Mouse (Mus musculus) kidney, embryonic 16.5 days (tissue): Measurements from ENCODE around the gene Tmem269. TPM values are rescaled to one million over a fixed set of nuclear protein-coding genes. Genes with fewer than 3 reads are reported as not detected.
A peak's percentile ranks its signal among the peaks of the same experiment; 100 is the strongest.

Source experiments
- ATAC-seq: fragments of 200-750 bp; cut with Nextera tagmentation; 2 replicates; pipeline ENCODE4 v1.8.0; 2017; ENCODE audit warnings: moderate TSS enrichment; ENCODE audit not compliant: low FRiP score, low TSS enrichment
- H3K27ac ChIP-seq: fragments of 300-500 bp; sonication (generic); 2 replicates; pipeline ENCODE4 v1.5.1; 2014; ENCODE audit warnings: low read length
- H3K27me3 ChIP-seq: fragments of 300-500 bp; sonication (generic); 2 replicates; pipeline ENCODE4 v1.6.1; 2014; ENCODE audit warnings: low read length, control low read depth, mixed read lengths; ENCODE audit not compliant: insufficient read depth
- H3K36me3 ChIP-seq: fragments of 300-500 bp; sonication (generic); 2 replicates; pipeline ENCODE4 v1.6.1; 2014; ENCODE audit warnings: low read length, control low read depth, mixed read lengths; ENCODE audit not compliant: insufficient read depth
- H3K4me1 ChIP-seq: fragments of 300-500 bp; sonication (generic); 2 replicates; pipeline ENCODE4 v1.6.1; 2014; ENCODE audit warnings: low read length, control low read depth, mixed read lengths; ENCODE audit not compliant: insufficient read depth
- H3K4me2 ChIP-seq: fragments of 300-500 bp; sonication (generic); replicated peaks from 2 replicates; pipeline ENCODE4 v1.6.1; 2014; ENCODE audit warnings: low read depth, low read length
- H3K4me3 ChIP-seq: fragments of 300-500 bp; sonication (generic); 2 replicates; pipeline ENCODE4 v1.5.1; 2014; ENCODE audit warnings: mild to moderate bottlenecking, low read length
- H3K9ac ChIP-seq: fragments of 300-500 bp; sonication (generic); replicated peaks from 2 replicates; pipeline ENCODE4 v1.6.1; 2014; ENCODE audit warnings: low read length
- H3K9me3 ChIP-seq: fragments of 300-500 bp; sonication (generic); 2 replicates; pipeline ENCODE4 v1.6.1; 2016; ENCODE audit warnings: low read length, control low read depth
- WGBS: fragments of 180-500 bp; shearing (Covaris S2); extraction: QIAGEN DNeasy Blood & Tissue Kit; methylation state at CpG from one replicate; pipeline ENCODE4 v1.1.7; 2014; 5-methylcytosine and 5-hydroxymethylcytosine counted together
- polyA plus RNA-seq: library from polyadenylated mRNA; unstranded; fragments of >200 nt; fragmentation: Nextera tagmentation; extraction: Ambion mirVana; gene quantifications from 2 replicates; pipeline ENCODE4 v1.2.1, GENCODE M21; 2015

Tmem269 gene
- not detected in 2 replicates for polyA plus RNA-seq

- H3K4me3 ChIP-seq: no peak within 1 kb of the TSS
- H3K9ac ChIP-seq: no peak within 1 kb of the TSS
- H3K36me3 ChIP-seq: no peaks in the 10 kb centered on the region
- peak; percentile 61 for ATAC-seq
- H3K9me3 ChIP-seq: no peaks in the 10 kb centered on the region
- peaks cover 15% of the 10 kb centered on the region for H3K4me1 ChIP-seq
- no peak within 1 kb of the TSS for H3K4me2 ChIP-seq
- no peaks in the 10 kb centered on the region for H3K27me3 ChIP-seq
- WGBS: 11% methylated on average over 11 of the region's 11 CpGs
- no peak within 1 kb of the TSS for H3K27ac ChIP-seq
Measured at GRCm38 (mm10) chr4:119218169-119218568, at the start of gene Tmem269. Gene Tmem269, minus strand, starts transcription at chr4:119218217.

GRCm38 (mm10) chr4:119266606-119267005, 48.6 kb upstream of the Tmem269 start:
- no peaks in the 10 kb centered on the region for H3K9me3 ChIP-seq
- H3K9ac ChIP-seq: no peak overlapping the region
- no peak overlapping the region for H3K4me3 ChIP-seq
- 0 out of 2 replicates have a peak, but pooled peaks cover 3% of the 10 kb centered on the region for H3K4me1 ChIP-seq
- no peak for ATAC-seq
- no peaks in the 10 kb centered on the region for H3K27me3 ChIP-seq
- H3K4me2 ChIP-seq: no peak overlapping the region
- H3K36me3 ChIP-seq: peaks cover 17% of the 10 kb centered on the region
- 64% methylated on average over 13 of the region's 13 CpGs for whole genome bisulfite sequencing
- peak overlapping the region; percentile 39; the same call in 1 of the 2 replicates for H3K27ac ChIP-seq

DNA sequence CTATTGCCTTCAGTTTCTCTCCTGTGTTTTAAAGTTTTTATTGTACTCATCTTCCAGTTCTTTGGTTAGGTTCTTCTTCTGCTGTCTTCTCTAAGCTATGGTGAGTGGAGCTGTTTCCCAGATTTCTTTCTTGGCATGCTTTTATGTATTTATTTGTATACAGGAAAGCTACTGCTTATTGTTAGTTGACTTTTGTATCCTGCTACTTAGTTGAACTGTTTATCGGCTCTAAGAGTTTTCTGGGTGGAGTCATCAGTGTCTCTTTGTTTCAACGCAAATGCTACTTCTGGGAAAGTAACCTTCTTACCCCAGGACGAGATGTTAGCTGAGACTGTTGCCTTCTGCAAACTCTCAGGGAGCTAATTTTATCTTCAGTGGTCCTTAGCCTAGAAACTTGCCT, 45.4 kb upstream of the Tmem269 start:
- Histone ChIP-seq H3K4me1 (peaks cover 13% of the 10 kb centered on the region; the same call in 1 of the 2 replicates), H3K4me2 (no peak overlapping the region), H3K9me3 (no peaks in the 10 kb centered on the region), H3K27me3 (no peaks in the 10 kb centered on the region), H3K4me3 (no peak overlapping the region), H3K27ac (no peak overlapping the region), H3K9ac (no peak overlapping the region), H3K36me3 (no peaks in the 10 kb centered on the region)
- ATAC-seq: no peak
- WGBS: 72% methylated on average over 3 of the region's 3 CpGs

DNA sequence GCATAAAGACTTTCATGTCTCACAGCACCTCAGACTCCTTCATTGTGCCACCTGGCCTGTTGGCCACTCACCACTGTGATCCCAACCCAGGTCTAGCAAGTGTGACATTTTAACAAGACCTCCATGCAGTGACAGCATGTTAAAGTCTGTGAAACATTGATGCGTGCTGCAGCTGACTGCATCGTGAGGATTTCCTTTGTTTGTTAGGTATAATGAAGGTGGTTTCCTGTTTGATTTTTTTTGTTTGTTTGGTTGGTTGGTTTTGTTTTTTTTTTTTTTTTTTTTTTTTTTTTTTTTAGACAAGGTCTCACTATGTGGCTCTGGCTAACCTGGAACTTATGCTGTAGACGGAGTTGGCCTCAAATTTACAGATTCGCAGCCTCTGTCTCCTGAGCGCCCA, 44.5 kb upstream of the Tmem269 start:
- 83% methylated on average over 5 of the region's 5 CpGs for WGBS
- no peak overlapping the region for H3K4me3 ChIP-seq
- no peak for ATAC-seq
- peaks cover 13% of the 10 kb centered on the region; the same call in 1 of the 2 replicates for H3K4me1 ChIP-seq
- H3K9ac ChIP-seq: no peak overlapping the region
- no peaks in the 10 kb centered on the region for H3K27me3 ChIP-seq
- H3K36me3 ChIP-seq: no peaks in the 10 kb centered on the region
- no peak overlapping the region for H3K4me2 ChIP-seq
- no peak overlapping the region for H3K27ac ChIP-seq
- no peaks in the 10 kb centered on the region for H3K9me3 ChIP-seq

DNA sequence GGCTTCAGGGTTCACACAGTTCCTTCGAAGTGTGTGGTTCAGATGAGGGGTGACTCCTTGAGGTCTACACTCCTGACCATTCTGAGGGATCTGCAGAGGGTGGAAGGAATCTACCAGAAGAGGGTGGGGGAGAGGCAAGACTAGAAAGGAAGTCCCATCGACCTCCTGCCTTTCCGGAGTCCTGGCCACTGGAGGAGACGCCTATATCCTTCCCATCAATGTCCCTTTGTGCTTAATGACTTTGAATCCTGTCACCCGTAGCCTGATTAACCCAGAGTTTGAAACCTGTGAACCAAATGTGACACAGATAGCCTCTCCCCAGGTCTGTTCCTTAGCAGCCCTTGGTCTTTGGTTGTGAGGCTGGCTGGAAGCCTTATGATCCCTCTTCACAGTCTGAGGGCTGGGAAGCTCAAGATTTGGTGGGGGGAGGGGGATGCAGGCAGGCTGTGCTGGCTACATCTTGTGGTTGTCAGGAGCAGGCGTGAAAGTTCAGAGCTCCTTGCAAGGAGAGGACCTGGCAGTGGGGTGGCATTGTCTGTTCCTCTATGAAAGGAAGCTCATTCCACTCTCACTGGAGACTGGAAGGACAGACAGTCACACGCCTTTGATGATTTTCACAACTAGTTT, 43.2 kb upstream of the Tmem269 start:
- Histone ChIP-seq H3K4me2 (no peak overlapping the region), H3K27me3 (no peaks in the 10 kb centered on the region), H3K9me3 (no peaks in the 10 kb centered on the region), H3K4me1 (peaks cover 13% of the 10 kb centered on the region; the same call in 1 of the 2 replicates), H3K4me3 (no peak overlapping the region), H3K9ac (no peak overlapping the region), H3K36me3 (no peaks in the 10 kb centered on the region), H3K27ac (no peak overlapping the region)
- 43% methylated on average over 7 of the region's 7 CpGs for WGBS
- no peak for ATAC-seq

GRCm38 (mm10) chr4:119259344-119260254, 41.6 kb upstream of the Tmem269 start:
- ATAC-seq: no peak
- peaks cover 22% of the 10 kb centered on the region for H3K4me1 ChIP-seq

GRCm38 (mm10) chr4:119257083-119257482, 39.1 kb upstream of the Tmem269 start:
- Histone ChIP-seq H3K27ac (peak overlapping the region; percentile 65; the same call in 1 of the 2 replicates), H3K9me3 (no peaks in the 10 kb centered on the region), H3K36me3 (no peaks in the 10 kb centered on the region), H3K4me1 (peaks cover 47% of the 10 kb centered on the region), H3K4me3 (peak overlapping the region; percentile 21), H3K27me3 (no peaks in the 10 kb centered on the region), H3K4me2 (peak overlapping the region; percentile 30), H3K9ac (peak overlapping the region; percentile 37)
- ATAC-seq: no peak
- WGBS: 71% methylated on average over 6 of the region's 6 CpGs

More at GRCm38 (mm10) chr4:119259344-119260254, 41.6 kb upstream of the Tmem269 start:
- H3K27ac ChIP-seq: no peak overlapping the region
- no peak overlapping the region for H3K4me2 ChIP-seq
- no peaks in the 10 kb centered on the region for H3K36me3 ChIP-seq
- H3K9me3 ChIP-seq: no peaks in the 10 kb centered on the region
- no peak overlapping the region for H3K4me3 ChIP-seq
- no peak overlapping the region for H3K9ac ChIP-seq
- 86% methylated on average over 15 of the region's 15 CpGs for WGBS
- no peaks in the 10 kb centered on the region for H3K27me3 ChIP-seq

- ATAC-seq: no peak
- Histone ChIP-seq H3K9me3 (no peaks in the 10 kb centered on the region), H3K4me2 (peak within 1 kb of the TSS; percentile 30), H3K9ac (peak within 1 kb of the TSS; percentile 56), H3K36me3 (no peaks in the 10 kb centered on the region), H3K4me1 (peaks cover 35% of the 10 kb centered on the region), H3K27ac (peak within 1 kb of the TSS; percentile 94), H3K4me3 (peak within 1 kb of the TSS; percentile 29), H3K27me3 (no peaks in the 10 kb centered on the region)
- 74% methylated on average over 12 of the region's 12 CpGs for WGBS
Measured at GRCm38 (mm10) chr4:119255351-119255750, 37.3 kb upstream of the Tmem269 start, which contains the start of gene Cldn19. Gene Cldn19, plus strand, starts transcription at chr4:119255414.

DNA sequence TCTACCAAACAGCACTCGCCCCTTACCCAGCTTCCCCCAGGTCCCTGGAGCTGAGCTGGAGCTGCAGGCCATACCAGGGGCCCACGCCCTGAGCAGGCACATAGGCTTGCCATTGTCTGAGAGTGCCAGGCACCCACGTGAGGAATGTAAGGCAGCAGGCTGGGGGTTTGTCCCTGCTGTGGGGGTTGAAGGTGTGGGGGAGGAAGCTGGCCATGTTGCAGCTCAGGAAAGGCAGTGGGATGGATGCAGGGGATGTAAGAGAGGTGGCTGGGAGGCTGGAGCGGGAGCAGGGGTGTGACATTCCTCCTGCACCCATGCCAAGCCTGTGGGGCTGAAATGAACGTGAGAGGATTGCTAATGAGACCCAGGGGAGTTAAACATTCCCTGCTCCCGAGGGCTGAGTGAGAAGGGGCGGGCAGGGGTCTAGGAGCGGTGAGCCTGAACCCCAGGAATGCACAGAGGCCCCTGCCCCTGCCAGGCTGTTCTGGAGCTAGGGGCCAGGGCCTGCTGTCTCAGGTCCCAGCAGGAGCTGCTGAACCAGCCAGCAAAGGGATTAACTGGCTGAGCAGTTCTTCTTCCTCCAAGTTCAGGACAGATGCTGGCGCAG, 36.1 kb upstream of the Tmem269 start:
- peak; percentile 88 for ATAC-seq
- Histone ChIP-seq H3K4me1 (peaks cover 35% of the 10 kb centered on the region), H3K9me3 (no peaks in the 10 kb centered on the region), H3K9ac (peak overlapping the region; percentile 16; the same call in 1 of the 2 replicates), H3K4me2 (no peak overlapping the region), H3K27me3 (no peaks in the 10 kb centered on the region), H3K27ac (peak overlapping the region; percentile 94), H3K4me3 (no peak overlapping the region), H3K36me3 (no peaks in the 10 kb centered on the region)
- WGBS: 35% methylated on average over 9 of the region's 9 CpGs
